Mouse (Mus musculus): ENCODE data around the gene Tns3. TPM values are rescaled to one million over a fixed set of nuclear protein-coding genes. Genes with fewer than 3 reads are reported as not detected.
A peak's percentile ranks its signal among the peaks of the same experiment; 100 is the strongest.

The Tns3 gene
- polyA plus RNA-seq, 1 experiment from 2014 or later: 4.1 TPM

DNA sequence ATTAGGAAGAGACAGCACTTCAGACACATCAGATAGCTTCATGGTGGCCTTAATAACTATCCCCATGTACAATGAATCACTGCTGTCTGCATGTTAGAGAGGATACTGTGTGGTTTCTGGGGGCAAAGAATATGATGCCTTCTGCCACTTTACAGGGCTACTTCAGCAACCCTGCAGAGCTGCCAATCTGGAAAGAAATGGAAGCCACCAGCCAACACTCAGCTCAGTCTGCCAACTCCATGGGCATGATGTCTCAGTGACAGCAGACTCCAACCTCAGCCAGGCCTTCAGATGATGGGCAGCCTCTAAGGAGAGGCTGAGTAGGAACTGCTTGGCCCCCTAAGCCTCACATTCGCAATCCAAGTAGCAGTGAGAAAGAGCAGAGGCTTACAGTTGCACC, 61.7 kb downstream of the Tns3 start:
- Histone ChIP-seq H3K4me2 (ENCODE audit: low read depth, low read length) (no peak overlapping the region), H3K4me3 (ENCODE audit: low read depth, low read length) (no peak overlapping the region), H3K9me3 (replicated peaks; ENCODE audit: control insufficient read depth, low read length) (no peaks in the 10 kb centered on the region), H3K27ac (ENCODE audit: low read length) (no peak overlapping the region), H3K27me3 (ENCODE audit: control insufficient read depth, insufficient read depth, low read depth, low read length) (no peaks in the 10 kb centered on the region), H3K36me3 (ENCODE audit: control insufficient read depth, insufficient read depth) (no peaks in the 10 kb centered on the region), H3K4me1 (ENCODE audit: control insufficient read depth, low read depth, low read length) (no peaks in the 10 kb centered on the region; the same call in 1 of the 2 replicates), H3K9ac (ENCODE audit: low read depth, low read length) (no peak overlapping the region)
- ATAC-seq (ENCODE audit: low read depth): no peak
- 78% methylated on average over 1 of the region's 1 CpGs for WGBS (ENCODE audit: insufficient replicate concordance)

GRCm38 (mm10) chr11:8601411-8601821, 62.9 kb downstream of the Tns3 start:
- Histone ChIP-seq H3K27me3 (ENCODE audit: control insufficient read depth, insufficient read depth, low read depth, low read length) (no peaks in the 10 kb centered on the region), H3K4me1 (ENCODE audit: control insufficient read depth, low read depth, low read length) (no peaks in the 10 kb centered on the region; the same call in 1 of the 2 replicates), H3K36me3 (ENCODE audit: control insufficient read depth, insufficient read depth) (no peaks in the 10 kb centered on the region), H3K9me3 (replicated peaks; ENCODE audit: control insufficient read depth, low read length) (no peaks in the 10 kb centered on the region), H3K9ac (ENCODE audit: low read depth, low read length) (no peak overlapping the region), H3K4me3 (ENCODE audit: low read depth, low read length) (no peak overlapping the region), H3K4me2 (ENCODE audit: low read depth, low read length) (no peak overlapping the region), H3K27ac (ENCODE audit: low read length) (no peak overlapping the region)
- 45% methylated on average over 7 of the region's 7 CpGs for WGBS (ENCODE audit: insufficient replicate concordance)
- no peak for ATAC-seq (ENCODE audit: low read depth)

GRCm38 (mm10) chr11:8595642-8596041, 68.7 kb downstream of the Tns3 start:
- H3K4me2 ChIP-seq (ENCODE audit: low read depth, low read length): no peak overlapping the region
- H3K9me3 ChIP-seq (replicated peaks; ENCODE audit: control insufficient read depth, low read length): no peaks in the 10 kb centered on the region
- no peak for ATAC-seq (ENCODE audit: low read depth)
- no peaks in the 10 kb centered on the region for H3K27me3 ChIP-seq (ENCODE audit: control insufficient read depth, insufficient read depth, low read depth, low read length)
- H3K36me3 ChIP-seq (ENCODE audit: control insufficient read depth, insufficient read depth): no peaks in the 10 kb centered on the region
- H3K4me1 ChIP-seq (ENCODE audit: control insufficient read depth, low read depth, low read length): no peaks in the 10 kb centered on the region; the same call in none of the 2 replicates
- WGBS (ENCODE audit: insufficient replicate concordance): 72% methylated on average over 5 of the region's 5 CpGs
- H3K9ac ChIP-seq (ENCODE audit: low read depth, low read length): no peak overlapping the region
- no peak overlapping the region for H3K4me3 ChIP-seq (ENCODE audit: low read depth, low read length)
- H3K27ac ChIP-seq (ENCODE audit: low read length): no peak overlapping the region

DNA sequence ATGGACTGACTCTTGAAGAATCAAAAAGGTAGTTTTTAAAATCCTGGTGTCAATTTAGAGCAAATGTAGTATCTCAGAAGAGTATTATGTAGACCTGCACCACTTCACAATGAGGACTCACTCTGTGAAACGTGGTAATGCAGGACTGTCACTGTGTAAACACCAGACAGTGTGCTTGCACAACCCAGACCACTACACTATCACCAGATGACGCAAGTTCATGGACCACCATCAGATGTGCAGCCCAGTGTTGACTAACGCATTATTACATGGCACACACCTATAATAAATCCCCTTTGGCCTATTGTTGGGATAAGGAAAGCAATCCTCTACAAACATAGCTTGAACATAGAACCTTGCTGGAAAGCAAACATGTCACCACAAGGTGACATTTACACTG, 71.2 kb downstream of the Tns3 start:
- Histone ChIP-seq H3K9me3 (replicated peaks; ENCODE audit: control insufficient read depth, low read length) (no peaks in the 10 kb centered on the region), H3K4me3 (ENCODE audit: low read depth, low read length) (no peak overlapping the region), H3K27ac (ENCODE audit: low read length) (no peak overlapping the region), H3K4me2 (ENCODE audit: low read depth, low read length) (no peak overlapping the region), H3K4me1 (ENCODE audit: control insufficient read depth, low read depth, low read length) (no peaks in the 10 kb centered on the region; the same call in none of the 2 replicates), H3K27me3 (ENCODE audit: control insufficient read depth, insufficient read depth, low read depth, low read length) (no peaks in the 10 kb centered on the region), H3K36me3 (ENCODE audit: control insufficient read depth, insufficient read depth) (no peaks in the 10 kb centered on the region), H3K9ac (ENCODE audit: low read depth, low read length) (no peak overlapping the region)
- 46% methylated on average over 3 of the region's 3 CpGs for WGBS (ENCODE audit: insufficient replicate concordance)
- peak; percentile 59 for ATAC-seq (ENCODE audit: low read depth)

- no peak for ATAC-seq (ENCODE audit: low read depth)
- no peaks in the 10 kb centered on the region for H3K27me3 ChIP-seq (ENCODE audit: control insufficient read depth, insufficient read depth, low read depth, low read length)
- 47% methylated on average over 5 of the region's 5 CpGs for WGBS (ENCODE audit: insufficient replicate concordance)
- no peak overlapping the region for H3K4me3 ChIP-seq (ENCODE audit: low read depth, low read length)
- H3K4me1 ChIP-seq (ENCODE audit: control insufficient read depth, low read depth, low read length): no peaks in the 10 kb centered on the region; the same call in none of the 2 replicates
- H3K4me2 ChIP-seq (ENCODE audit: low read depth, low read length): no peak overlapping the region
- H3K36me3 ChIP-seq (ENCODE audit: control insufficient read depth, insufficient read depth): no peaks in the 10 kb centered on the region
- H3K9me3 ChIP-seq (replicated peaks; ENCODE audit: control insufficient read depth, low read length): no peaks in the 10 kb centered on the region
- H3K27ac ChIP-seq (ENCODE audit: low read length): no peak overlapping the region
- H3K9ac ChIP-seq (ENCODE audit: low read depth, low read length): no peak overlapping the region
Measured at GRCm38 (mm10) chr11:8591271-8591670, 73.1 kb downstream of the Tns3 start.

- no peaks in the 10 kb centered on the region; the same call in none of the 2 replicates for H3K4me1 ChIP-seq (ENCODE audit: control insufficient read depth, low read depth, low read length)
- no peak overlapping the region for H3K4me3 ChIP-seq (ENCODE audit: low read depth, low read length)
- H3K9me3 ChIP-seq (replicated peaks; ENCODE audit: control insufficient read depth, low read length): no peaks in the 10 kb centered on the region
- H3K9ac ChIP-seq (ENCODE audit: low read depth, low read length): no peak overlapping the region
- ATAC-seq (ENCODE audit: low read depth): peak; percentile 59
- 28% methylated on average over 9 of the region's 9 CpGs for WGBS (ENCODE audit: insufficient replicate concordance)
- no peaks in the 10 kb centered on the region for H3K27me3 ChIP-seq (ENCODE audit: control insufficient read depth, insufficient read depth, low read depth, low read length)
- H3K4me2 ChIP-seq (ENCODE audit: low read depth, low read length): no peak overlapping the region; the same call in 1 of the 2 replicates
- no peaks in the 10 kb centered on the region for H3K36me3 ChIP-seq (ENCODE audit: control insufficient read depth, insufficient read depth)
- H3K27ac ChIP-seq (ENCODE audit: low read length): peak overlapping the region; percentile 63
Measured at GRCm38 (mm10) chr11:8589226-8589905, 75.0 kb downstream of the Tns3 start.

DNA sequence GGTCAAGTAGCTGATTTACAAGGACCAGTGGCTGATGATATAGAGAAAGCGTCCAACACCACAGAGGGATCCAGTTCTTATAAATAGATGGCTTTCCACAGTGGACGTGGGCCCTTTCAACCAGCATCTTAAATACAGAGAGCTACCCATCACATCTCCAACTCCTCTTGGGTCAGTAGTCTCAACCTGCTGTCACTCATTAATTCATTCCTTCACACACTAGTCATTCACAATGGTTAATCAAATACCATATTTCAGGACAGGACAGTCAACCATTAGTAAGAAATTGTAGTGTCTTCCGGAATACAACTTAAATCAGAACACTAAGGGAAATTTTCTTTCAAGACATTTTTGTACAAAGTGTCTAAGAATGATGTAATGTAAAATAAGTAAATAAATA, 76.4 kb downstream of the Tns3 start:
- no peaks in the 10 kb centered on the region; the same call in none of the 2 replicates for H3K4me1 ChIP-seq (ENCODE audit: control insufficient read depth, low read depth, low read length)
- no peak overlapping the region for H3K27ac ChIP-seq (ENCODE audit: low read length)
- WGBS (ENCODE audit: insufficient replicate concordance): 76% methylated on average over 3 of the region's 3 CpGs

GRCm38 (mm10) chr11:8586996-8587644, 77.2 kb downstream of the Tns3 start:
- no peak for ATAC-seq (ENCODE audit: low read depth)
- 71% methylated on average over 10 of the region's 10 CpGs for WGBS (ENCODE audit: insufficient replicate concordance)
- H3K27ac ChIP-seq (ENCODE audit: low read length): no peak overlapping the region
- H3K4me2 ChIP-seq (ENCODE audit: low read depth, low read length): no peak overlapping the region
- no peaks in the 10 kb centered on the region for H3K36me3 ChIP-seq (ENCODE audit: control insufficient read depth, insufficient read depth)
- H3K9ac ChIP-seq (ENCODE audit: low read depth, low read length): no peak overlapping the region
- H3K9me3 ChIP-seq (replicated peaks; ENCODE audit: control insufficient read depth, low read length): no peaks in the 10 kb centered on the region
- no peak overlapping the region for H3K4me3 ChIP-seq (ENCODE audit: low read depth, low read length)
- H3K27me3 ChIP-seq (ENCODE audit: control insufficient read depth, insufficient read depth, low read depth, low read length): no peaks in the 10 kb centered on the region
- H3K4me1 ChIP-seq (ENCODE audit: control insufficient read depth, low read depth, low read length): no peaks in the 10 kb centered on the region; the same call in none of the 2 replicates

More for the DNA sequence above, 76.4 kb downstream of the Tns3 start:
- Histone ChIP-seq H3K4me2 (ENCODE audit: low read depth, low read length) (no peak overlapping the region), H3K4me3 (ENCODE audit: low read depth, low read length) (no peak overlapping the region), H3K36me3 (ENCODE audit: control insufficient read depth, insufficient read depth) (no peaks in the 10 kb centered on the region), H3K9ac (ENCODE audit: low read depth, low read length) (no peak overlapping the region), H3K27me3 (ENCODE audit: control insufficient read depth, insufficient read depth, low read depth, low read length) (no peaks in the 10 kb centered on the region), H3K9me3 (replicated peaks; ENCODE audit: control insufficient read depth, low read length) (no peaks in the 10 kb centered on the region)
- ATAC-seq (ENCODE audit: low read depth): no peak

GRCm38 (mm10) chr11:8586374-8586773, 78.0 kb downstream of the Tns3 start:
- no peaks in the 10 kb centered on the region for H3K27me3 ChIP-seq (ENCODE audit: control insufficient read depth, insufficient read depth, low read depth, low read length)
- H3K4me3 ChIP-seq (ENCODE audit: low read depth, low read length): no peak overlapping the region
- no peak overlapping the region for H3K9ac ChIP-seq (ENCODE audit: low read depth, low read length)
- WGBS (ENCODE audit: insufficient replicate concordance): 43% methylated on average over 2 of the region's 2 CpGs
- no peak for ATAC-seq (ENCODE audit: low read depth)
- H3K36me3 ChIP-seq (ENCODE audit: control insufficient read depth, insufficient read depth): no peaks in the 10 kb centered on the region
- H3K27ac ChIP-seq (ENCODE audit: low read length): no peak overlapping the region
- no peak overlapping the region for H3K4me2 ChIP-seq (ENCODE audit: low read depth, low read length)
- no peaks in the 10 kb centered on the region for H3K9me3 ChIP-seq (replicated peaks; ENCODE audit: control insufficient read depth, low read length)
- H3K4me1 ChIP-seq (ENCODE audit: control insufficient read depth, low read depth, low read length): no peaks in the 10 kb centered on the region; the same call in 1 of the 2 replicates
